Mouse (Mus musculus) frontal cortex, adult 2 months (tissue): Measurements from ENCODE around the gene Tmem132b. TPM values are rescaled to one million over a fixed set of nuclear protein-coding genes. Genes with fewer than 3 reads are reported as not detected.
A peak's percentile ranks its signal among the peaks of the same experiment; 100 is the strongest.

Source experiments
- DNase-seq, 2 experiments: peaks; one replicate each; pipeline ENCODE4 v3.0.0; 2022; ENCODE audit warnings: low spot score in 1 of 2; ENCODE audit errors: extremely low spot score in 1 of 2
- polyA plus RNA-seq: library from polyadenylated mRNA; depleted of rRNA; stranded (reverse); fragments of >200 nt; gene quantifications from 2 replicates; pipeline ENCODE4 v1.2.3, GENCODE M21; 2012; rRNA removed

Tmem132b gene
- polyA plus RNA-seq, 1 experiment = 26.8 TPM

DNA sequence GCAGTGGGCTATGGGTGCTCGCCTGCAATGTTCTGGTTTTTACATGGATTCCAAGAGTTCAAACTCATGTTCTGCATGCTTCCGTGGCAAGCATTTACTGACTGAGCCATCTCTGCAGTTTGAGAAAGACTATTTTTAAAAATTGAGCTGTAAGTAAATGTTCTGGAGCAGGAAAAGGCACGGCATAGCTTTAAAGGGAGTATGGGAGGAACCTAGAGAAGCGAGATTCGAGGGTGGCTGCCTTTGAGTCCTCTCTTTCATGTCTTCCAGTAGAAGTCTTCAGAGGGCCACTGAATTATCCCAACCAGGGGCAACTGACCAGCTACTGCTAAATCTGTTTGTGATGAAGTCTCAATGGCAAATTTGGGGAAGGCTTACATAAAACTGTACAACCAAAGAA, 221.0 kb downstream of the Tmem132b start:
- DNase-seq = no peak

DNA sequence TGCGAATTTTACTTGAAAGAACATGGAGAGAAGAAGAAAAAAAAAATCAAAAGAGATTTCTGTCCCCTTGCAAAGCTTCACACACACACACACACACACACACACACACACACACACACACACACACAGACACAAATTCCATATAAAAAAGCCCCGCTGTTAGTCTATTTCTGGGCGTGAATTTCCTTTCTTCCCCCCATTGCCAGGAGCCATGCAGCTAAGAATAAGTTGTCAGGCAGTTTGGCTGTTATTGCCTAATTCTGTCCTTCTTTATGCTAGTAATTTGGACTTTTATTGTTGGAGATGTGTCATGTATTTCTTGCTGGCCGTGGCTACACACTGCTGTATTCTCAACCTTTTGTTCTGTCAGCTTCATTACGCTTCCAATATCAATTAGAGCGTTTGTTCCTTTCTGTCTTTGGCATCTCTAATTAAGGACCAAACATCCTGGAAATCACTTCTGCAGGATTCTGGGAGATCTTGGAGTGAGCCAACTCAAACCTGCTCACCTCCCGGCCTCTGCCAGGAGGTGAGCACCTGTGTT, 225.5 kb downstream of the Tmem132b start:
- DNase-seq = no peak

DNA sequence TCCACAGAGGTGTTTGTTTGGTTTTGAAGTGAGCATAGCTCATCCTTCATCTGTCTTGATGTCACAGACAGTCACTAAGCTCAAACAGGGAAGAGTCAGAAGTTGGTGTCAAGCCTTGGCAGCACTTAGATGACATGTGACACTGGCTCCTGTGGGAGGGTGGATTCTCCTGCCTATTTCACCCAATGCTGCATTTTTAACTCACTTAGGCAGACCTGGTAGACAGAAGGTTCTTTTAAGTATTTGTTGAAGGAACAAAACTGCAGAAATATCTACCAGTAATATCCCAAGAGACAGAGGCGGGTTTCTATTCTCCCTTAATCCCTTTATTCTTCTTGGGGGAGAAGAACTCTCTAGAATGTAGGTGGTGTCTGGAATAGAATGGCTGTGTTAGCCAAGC, 226.9 kb downstream of the Tmem132b start:
- DNase-seq = peak; percentile 49

DNA sequence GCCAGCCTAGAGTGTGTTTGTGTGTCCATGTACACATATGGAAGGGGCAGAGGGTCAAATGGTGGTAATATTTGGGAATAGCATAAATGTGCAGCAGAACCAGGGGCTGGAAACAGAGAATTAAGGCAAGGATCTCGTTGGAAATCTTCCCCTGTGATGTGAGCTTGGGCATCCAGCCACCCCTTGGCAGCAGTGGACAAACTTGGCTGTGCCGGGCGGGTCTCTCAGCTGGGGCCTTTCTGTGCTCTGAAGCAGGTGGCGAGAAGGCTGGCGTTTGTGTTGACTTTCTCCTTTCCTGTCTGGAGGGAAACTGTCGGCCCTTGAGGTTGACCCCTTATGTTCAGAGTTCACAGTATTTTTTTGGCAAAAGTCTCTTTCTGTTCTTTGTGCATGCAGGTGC, 235.4 kb downstream of the Tmem132b start:
- DNase-seq = peak in 1 of 2 experiments; percentile 61

DNA sequence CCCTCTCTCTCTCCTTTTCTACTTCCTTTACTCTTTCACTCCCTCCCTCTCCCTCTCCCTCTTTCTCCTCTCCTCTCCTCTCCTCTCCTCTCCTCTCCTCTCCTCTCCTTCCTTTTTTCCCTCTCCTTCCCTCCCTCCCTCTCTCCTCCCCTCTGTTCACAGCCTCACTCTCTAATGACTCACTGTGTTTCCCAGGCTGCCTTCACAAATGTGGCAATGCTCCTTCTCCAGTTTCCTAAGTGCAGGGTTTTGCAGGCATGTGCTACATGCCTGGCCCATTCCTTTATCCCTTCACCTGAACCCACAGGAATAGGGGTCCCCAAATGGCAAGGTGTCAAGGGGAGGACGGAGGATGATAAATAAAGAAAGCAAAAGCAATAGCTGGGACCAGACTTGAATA, 236.4 kb downstream of the Tmem132b start:
- peak in 1 of 2 experiments; percentile 53 for DNase-seq

DNA sequence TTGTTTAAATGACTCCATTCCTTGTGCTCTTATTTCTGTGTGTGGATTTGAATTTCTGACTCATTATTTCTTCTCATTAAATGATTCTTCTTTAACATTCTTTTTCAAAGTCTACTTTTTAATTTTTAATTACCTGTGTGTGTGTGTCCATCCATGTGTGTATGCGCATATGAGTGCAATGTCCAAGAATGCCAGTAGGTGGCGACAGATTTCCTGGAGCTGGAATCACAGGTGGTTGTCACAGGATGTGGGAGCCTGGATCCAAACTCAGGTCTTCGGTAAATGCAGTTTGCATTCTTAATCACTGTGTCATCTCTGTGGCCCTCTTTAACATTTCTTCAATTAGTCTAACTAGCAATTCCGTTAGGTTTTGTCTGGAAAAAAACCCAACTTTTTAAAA, 240.7 kb downstream of the Tmem132b start:
- no peak for DNase-seq

DNA sequence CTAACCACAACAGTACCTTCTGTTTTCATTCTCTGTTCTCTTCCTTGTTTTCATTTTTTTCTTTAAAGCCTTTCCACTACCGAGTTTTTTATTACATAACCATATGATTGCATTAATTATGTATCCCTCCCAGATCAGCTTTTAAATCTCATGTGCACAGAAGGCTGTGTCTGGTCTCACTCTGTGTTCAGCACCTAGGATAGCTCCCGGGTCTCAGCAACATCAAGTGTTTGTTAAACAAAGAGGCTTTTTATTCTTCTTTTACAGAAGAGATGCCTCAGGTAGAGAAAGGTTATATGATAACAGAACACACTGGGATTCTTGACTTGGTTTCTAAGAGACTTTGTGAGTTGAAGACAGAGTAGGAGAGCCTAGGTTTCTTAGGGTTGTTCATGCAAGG, 241.2 kb downstream of the Tmem132b start:
- DNase-seq = no peak

DNA sequence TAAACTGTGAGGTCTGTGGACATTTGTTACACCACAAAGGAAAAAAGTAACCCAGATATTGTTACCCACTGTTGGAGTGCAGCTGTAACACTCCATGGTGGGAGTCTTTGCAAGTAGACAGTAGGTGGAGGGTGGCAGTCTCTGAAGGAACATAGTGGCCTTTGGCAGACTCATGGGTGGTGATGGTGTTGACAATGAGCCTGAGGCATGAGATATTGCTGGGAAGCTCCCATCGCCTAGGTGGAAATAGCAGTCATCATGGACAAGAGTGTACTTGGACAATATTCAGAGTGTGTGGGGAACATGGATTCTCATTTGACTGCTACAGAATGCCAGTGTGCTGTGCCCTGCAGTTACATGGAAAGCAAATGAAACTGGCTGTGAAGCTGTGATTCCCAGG, 248.8 kb downstream of the Tmem132b start:
- DNase-seq = peak; percentile 40 to 59

DNA sequence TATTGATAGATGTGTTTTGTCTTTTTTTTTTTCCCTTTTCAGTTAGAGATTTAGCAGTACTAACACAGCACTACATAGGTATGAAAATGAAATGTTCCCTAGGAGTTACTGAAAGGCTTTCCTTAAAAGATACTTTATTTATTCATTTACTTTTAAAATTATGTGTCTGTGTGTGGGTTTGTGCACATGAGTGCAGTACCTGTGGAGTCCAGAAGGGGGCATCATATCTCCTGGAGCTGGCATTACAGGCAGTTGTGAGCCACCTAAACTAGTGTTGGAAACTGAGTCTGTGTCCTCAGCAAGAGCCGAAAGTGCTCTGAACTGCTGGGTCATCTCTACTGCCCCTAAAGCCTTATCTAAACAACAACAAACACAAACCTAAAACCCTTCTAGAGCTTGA, 261.1 kb downstream of the Tmem132b start:
- no peak for DNase-seq

DNA sequence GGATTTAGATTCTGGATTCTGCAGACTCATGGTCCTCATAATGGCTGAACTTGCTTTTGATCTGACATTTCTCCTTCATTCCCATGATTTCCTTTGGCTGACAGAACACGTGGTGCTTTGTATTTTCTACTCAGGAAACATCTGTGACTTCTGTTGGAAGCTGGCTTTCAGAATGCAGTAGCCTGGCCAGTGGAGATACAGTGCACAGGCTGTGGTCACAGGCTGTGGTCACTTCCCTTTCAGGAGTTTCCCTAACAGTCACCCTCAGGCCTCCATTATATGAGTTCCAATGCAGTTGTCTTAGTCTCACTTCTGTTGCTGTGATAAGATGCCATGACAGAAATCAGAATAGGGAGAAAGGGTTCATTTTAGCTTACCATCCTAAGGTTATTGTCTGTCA, 262.7 kb downstream of the Tmem132b start:
- DNase-seq = no peak

DNA sequence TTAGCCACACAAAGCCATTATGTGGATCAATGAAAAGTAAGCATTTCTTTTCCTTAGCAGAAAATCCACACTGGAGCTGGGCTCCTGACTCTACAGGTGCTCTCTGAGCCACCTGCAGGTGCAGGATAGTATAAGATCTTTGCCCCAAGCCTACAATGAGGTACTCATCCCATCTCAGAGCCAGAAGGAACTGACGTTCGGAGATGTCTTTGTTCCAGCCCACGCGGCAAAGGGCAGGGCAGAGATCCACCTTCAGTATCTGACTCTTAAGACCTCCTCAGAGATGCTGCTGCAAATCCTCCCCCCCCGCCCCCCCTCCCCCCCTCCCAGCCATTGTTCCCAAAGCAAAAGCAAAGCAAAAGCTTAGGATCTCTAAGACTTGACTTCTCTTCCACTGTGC, 268.0 kb downstream of the Tmem132b start:
- DNase-seq = no peak

DNA sequence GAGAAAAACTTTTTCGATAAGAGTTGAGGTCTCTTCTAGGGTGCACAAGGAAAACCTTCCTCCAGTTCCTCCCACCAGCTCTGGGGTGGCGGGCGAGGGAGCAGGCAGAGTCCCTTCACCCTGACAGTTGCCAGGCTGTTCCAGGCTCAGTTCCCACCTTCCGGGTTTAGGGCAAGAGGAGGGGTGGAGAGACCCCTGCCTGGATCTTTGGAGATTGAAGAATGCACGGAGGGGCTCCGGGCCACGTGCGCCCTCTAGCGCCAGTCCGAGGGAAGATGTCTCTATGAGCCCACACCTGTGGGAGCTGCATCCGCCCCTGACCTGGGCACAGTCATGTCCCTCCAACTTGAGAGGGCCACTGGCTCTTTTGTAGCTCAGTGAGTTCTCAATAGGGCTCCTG, 268.5 kb downstream of the Tmem132b start:
- peak in 1 of 2 experiments; percentile 47 for DNase-seq

DNA sequence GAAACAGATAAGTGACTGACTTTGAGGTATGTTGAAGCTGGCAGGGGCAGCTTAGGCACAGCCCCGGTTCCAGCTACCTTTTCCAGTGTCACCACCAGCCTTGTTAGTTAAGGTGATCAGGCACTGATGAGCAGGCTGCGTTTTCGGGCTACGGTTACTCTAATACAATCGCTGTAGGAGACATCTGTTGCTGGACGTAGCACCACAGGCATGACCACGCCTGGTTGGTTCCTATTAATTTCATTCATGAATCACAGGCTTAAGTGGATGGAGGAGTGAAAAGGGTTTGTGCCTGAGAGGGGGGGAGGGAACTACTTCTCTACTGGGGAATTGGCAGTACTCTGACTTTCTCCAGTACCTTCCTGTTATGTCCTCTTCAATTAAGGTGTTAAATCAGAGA, 271.2 kb downstream of the Tmem132b start:
- DNase-seq = no peak

DNA sequence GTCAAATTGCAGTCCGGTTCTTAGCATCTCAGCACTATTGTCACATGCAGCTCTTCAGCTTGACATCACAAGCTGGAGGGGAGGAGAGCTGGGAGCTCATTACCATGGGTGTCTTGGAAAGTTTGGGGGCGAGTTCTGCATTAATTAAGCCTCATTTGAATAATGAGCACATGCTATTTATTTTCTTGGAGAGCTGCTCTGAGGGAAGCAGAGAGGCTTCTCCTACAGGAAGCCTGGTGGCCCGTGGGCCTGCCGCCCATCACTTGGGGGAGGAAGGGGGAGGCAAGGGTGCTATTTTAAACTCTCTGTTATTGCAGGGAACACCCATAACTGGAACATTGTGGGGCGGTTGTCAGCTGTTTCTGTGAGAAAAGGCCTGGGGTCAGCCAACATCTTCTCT, 273.8 kb downstream of the Tmem132b start:
- peak; percentile 88 to 89 for DNase-seq

DNA sequence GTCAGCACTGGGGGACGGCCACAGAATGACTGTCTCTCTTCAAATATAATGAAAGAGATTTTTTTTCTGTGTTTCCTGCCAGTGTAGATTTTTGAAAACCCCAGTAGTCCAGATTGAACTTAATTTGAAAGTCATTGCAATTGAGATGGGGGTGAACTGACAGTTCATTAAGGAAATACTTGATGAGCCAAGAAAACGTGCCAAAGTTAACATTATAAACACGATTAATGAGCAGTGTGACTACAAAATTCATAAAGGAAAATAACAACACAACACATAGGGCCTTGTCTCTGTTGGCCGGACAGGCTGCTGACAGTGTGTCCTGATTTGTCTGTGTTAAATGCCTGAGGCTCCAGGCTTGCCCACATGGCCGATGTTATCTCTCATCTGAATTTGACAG, 276.3 kb downstream of the Tmem132b start:
- no peak for DNase-seq

DNA sequence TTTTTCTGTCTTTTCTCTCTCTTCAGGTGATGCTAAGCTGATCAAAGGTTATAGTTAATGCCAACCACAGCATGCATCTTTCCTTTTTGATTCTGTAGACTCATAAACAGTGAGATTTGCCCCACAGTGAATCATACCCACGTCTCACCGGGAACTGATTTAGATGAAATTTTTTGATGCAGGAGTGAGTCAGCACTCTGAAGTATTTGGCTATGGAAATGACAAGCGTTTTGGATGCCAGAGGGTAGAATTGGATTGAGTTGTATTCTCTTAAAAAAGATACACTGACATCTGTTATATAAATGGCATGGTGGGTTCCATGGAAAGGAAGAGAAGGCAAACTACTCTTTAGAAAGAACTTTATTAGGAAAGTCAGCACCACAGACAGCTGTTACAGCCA, 297.8 kb downstream of the Tmem132b start:
- DNase-seq = peak; percentile 49 to 81

DNA sequence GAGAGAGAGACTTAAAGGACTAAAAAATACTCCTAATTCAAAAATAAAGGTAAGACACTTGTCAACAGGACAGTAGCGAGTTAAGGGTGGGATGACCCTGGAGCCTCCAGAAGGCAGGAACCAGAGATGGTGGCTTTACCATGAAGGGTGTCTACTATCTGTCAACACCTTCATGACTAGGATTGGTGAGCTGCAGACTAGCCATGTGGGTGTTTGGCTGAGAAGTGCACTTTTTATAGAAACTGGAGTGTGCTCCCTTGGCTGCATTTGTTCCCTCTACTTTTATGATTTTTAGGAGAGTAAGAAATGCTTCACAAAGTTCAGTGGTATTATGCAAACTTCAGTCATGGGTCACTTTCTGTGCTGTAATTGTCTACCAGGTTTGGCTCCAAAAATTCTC, 304.3 kb downstream of the Tmem132b start:
- DNase-seq = peak; percentile 51 to 60

DNA sequence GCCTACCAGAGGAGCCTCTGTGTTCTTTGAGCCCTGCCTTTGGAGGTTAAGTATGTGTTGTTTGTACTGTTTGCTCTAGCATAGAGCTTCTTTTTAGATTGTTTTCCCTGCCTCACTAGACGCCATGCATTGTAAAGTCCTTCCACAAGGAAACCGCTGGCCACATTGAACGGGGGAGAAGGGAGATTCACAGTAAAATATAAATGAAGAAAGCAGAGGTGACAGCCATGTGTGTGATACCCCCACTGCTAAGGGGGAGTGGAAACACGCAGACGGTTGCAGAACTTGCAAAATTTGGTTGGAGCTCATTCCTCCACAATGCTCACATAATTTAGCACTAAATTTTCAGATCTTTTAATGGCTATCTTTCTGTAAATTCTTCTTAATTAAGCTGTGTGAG, 305.2 kb downstream of the Tmem132b start:
- peak in 1 of 2 experiments; percentile 33 for DNase-seq

Other genes with a start within 250 kb of the Tmem132b start
- gene Scarb1, start 190.7 kb upstream of the Tmem132b start, polyA plus RNA-seq = 34.1 and 37.7 TPM in 2 replicates
- gene Gm10382, start 142.5 kb upstream of the Tmem132b start, polyA plus RNA-seq = 0.22 and 0.40 TPM in 2 replicates
- gene Ubc, start 141.6 kb upstream of the Tmem132b start, polyA plus RNA-seq = 699 and 744 TPM in 2 replicates
- 12.4 and 17.2 TPM in 2 replicates for gene Dhx37, start 97.7 kb upstream of the Tmem132b start, polyA plus RNA-seq
- gene Bri3bp, start 90.2 kb upstream of the Tmem132b start, polyA plus RNA-seq = 31.6 and 34.1 TPM in 2 replicates
- 40.3 and 43.4 TPM in 2 replicates for gene Aacs, start 56.0 kb upstream of the Tmem132b start, polyA plus RNA-seq